Mouse (Mus musculus): ENCODE data around the gene Gosr2. TPM values are rescaled to one million over a fixed set of nuclear protein-coding genes. Genes with fewer than 3 reads are reported as not detected.

Gene Gosr2
- polyA plus RNA-seq, 1 experiment: 73.9 TPM

DNA sequence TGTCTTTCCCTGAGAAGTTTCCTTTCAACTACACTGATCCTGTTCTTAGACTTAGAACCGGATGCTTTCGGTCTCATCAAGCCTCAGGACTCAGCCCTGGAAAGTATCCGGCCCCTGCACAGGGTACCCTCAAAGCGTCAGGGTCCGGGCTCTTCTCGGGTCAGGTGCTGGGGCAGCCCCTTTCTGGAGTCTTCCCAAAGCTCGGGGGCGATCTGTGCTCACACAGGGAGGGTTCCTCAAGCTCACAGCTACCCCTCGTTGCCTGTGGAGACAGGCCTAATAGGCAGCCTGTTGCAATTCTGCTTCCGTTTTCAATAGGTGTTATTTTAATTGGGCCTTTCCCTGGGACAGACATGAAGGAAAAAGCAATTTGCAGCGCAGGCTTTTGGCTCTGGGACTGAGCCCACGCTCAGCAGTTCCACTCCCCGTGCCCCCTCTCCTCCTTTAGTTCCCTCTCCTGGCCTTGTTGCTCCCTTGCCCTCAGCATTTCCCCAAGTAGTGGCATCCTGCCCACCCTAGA lies 30.7 kb downstream of the Gosr2 start:
- TF ChIP-seq MAX (IDR thresholded peaks at IDR 0.05; ENCODE audit: low read depth) (no peak), POLR2A (IDR thresholded peaks at IDR 0.05; ENCODE audit: insufficient read length, low read depth) (no peak), MYOG (IDR thresholded peaks at IDR 0.05; ENCODE audit: control insufficient read depth in 1 of 3, insufficient read depth in 1 of 3, insufficient read length in 2 of 3, low read depth in 2 of 3) (no peak), USF1 (IDR thresholded peaks at IDR 0.05; ENCODE audit: low read depth) (no peak), SRF (IDR thresholded peaks at IDR 0.05; ENCODE audit: control insufficient read depth, insufficient read length, low read depth) (no peak), TCF3 (IDR thresholded peaks at IDR 0.05; ENCODE audit: insufficient read length, low read depth) (no peak), REST (IDR thresholded peaks at IDR 0.05; ENCODE audit: insufficient read depth, insufficient read length) (no peak), MYOD1 (IDR thresholded peaks at IDR 0.05; ENCODE audit: control insufficient read depth in 1 of 3, insufficient read length in 2 of 3, low read depth in 2 of 3) (no peak), POLR2AphosphoS2 (IDR thresholded peaks at IDR 0.05; ENCODE audit: insufficient read length, low read depth) (no peak), CEBPB (IDR thresholded peaks at IDR 0.05; ENCODE audit: insufficient read depth, poor library complexity, severe bottlenecking) (no peak), TCF12 (IDR thresholded peaks at IDR 0.05; ENCODE audit: insufficient read depth, poor library complexity, severe bottlenecking) (no peak), E2F4 (IDR thresholded peaks at IDR 0.05; ENCODE audit: insufficient read depth) (no peak)
- Histone ChIP-seq H3K4me3 (no peak overlapping the region), H3ac (ENCODE audit: control insufficient read depth, insufficient read length) (no peak overlapping the region), H3K4me2 (ENCODE audit: low read depth) (no peak overlapping the region), H3K27me3 (ENCODE audit: control insufficient read depth, insufficient read depth, insufficient read length) (peaks cover 28% of the 10 kb centered on the region), H3K36me3 (ENCODE audit: control insufficient read depth, insufficient read depth) (peaks cover 2% of the 10 kb centered on the region), H3K79me2 (ENCODE audit: control insufficient read depth, insufficient read depth) (no peaks in the 10 kb centered on the region)

DNA sequence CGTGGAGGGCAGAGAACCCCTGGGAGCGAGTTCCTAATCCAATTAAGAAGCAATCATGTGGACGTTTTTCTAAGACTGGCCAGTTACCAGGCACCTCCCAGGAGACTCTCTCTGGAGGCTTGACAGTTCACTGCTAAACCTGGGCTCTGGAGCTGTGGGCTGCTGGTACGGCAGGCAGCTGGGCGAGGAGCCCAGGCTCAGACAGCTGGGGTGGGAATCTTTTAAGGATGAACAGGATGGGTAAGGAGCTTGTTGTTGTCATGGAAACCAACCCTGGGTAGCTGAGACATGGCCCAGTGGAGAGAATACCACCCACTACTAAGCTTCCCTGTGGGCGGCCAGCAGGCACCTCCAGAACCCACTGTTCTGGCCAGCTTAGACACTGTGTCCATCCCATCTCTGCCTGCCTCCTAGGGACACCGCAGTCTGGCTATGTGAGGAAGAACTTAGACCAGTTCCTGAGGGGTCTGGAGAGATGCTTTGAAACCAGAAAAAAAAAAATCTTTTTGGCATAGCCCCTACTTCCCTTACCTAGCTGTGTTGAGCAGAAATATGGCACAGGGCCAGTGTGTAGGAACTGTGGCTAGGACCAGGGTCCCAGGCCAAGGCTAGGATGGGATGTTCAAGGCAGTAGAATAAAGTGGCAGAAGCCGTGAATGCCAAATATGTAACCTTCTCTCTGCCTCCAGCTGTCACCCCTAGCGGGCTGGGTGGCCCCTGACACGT lies 31.4 kb downstream of the Gosr2 start:
- no peaks in the 10 kb centered on the region for H3K36me3 ChIP-seq (ENCODE audit: control insufficient read depth, insufficient read depth)
- no peaks in the 10 kb centered on the region for H3K79me2 ChIP-seq (ENCODE audit: control insufficient read depth, insufficient read depth)
- H3K27me3 ChIP-seq (ENCODE audit: control insufficient read depth, insufficient read depth, insufficient read length): peaks cover 29% of the 10 kb centered on the region
- no peak overlapping the region for H3K4me2 ChIP-seq (ENCODE audit: low read depth)
- no peak overlapping the region for H3K4me3 ChIP-seq
- TF ChIP-seq REST (IDR thresholded peaks at IDR 0.05; ENCODE audit: insufficient read depth, insufficient read length) (no peak), E2F4 (IDR thresholded peaks at IDR 0.05; ENCODE audit: insufficient read depth) (no peak), MAX (IDR thresholded peaks at IDR 0.05; ENCODE audit: low read depth) (no peak), MYOG (IDR thresholded peaks at IDR 0.05; ENCODE audit: control insufficient read depth in 1 of 3, insufficient read depth in 1 of 3, insufficient read length in 2 of 3, low read depth in 2 of 3) (no peak)
- H3ac ChIP-seq (ENCODE audit: control insufficient read depth, insufficient read length): no peak overlapping the region

DNA sequence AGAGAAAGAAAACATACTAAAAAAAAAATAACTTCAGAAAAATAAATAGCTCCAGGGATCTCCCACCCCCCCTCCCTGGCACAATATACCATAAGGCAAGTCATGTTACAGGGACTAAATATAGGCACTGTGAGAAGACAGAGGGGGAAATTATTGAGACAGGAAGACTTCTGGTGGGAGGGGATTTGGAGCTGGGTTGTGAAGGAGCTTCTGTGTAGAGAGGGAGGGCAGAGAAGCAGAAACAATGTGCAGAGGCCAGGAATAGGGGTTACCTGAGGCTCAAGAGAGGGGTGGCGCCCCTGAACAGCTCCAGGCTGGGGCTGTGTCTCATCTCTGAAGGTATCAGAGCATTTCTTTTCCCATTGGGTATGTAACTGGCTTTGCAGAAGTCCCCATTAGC lies 32.0 kb downstream of the Gosr2 start:
- Histone ChIP-seq H3K4me2 (ENCODE audit: low read depth) (no peak overlapping the region), H3K79me2 (ENCODE audit: control insufficient read depth, insufficient read depth) (no peaks in the 10 kb centered on the region), H3K36me3 (ENCODE audit: control insufficient read depth, insufficient read depth) (no peaks in the 10 kb centered on the region), H3K4me3 (no peak overlapping the region), H3ac (ENCODE audit: control insufficient read depth, insufficient read length) (no peak overlapping the region), H3K27me3 (ENCODE audit: control insufficient read depth, insufficient read depth, insufficient read length) (peaks cover 35% of the 10 kb centered on the region)
- TF ChIP-seq TCF3 (IDR thresholded peaks at IDR 0.05; ENCODE audit: insufficient read length, low read depth): no peak
- TF ChIP-seq CEBPB (IDR thresholded peaks at IDR 0.05; ENCODE audit: insufficient read depth, poor library complexity, severe bottlenecking): no peak
- no peak for TF ChIP-seq E2F4 (IDR thresholded peaks at IDR 0.05; ENCODE audit: insufficient read depth)
- no peak for TF ChIP-seq MYOD1 (IDR thresholded peaks at IDR 0.05; ENCODE audit: control insufficient read depth in 1 of 3, insufficient read length in 2 of 3, low read depth in 2 of 3)
- TF ChIP-seq TCF12 (IDR thresholded peaks at IDR 0.05; ENCODE audit: insufficient read depth, poor library complexity, severe bottlenecking): no peak
- no peak for TF ChIP-seq USF1 (IDR thresholded peaks at IDR 0.05; ENCODE audit: low read depth)
- TF ChIP-seq SRF (IDR thresholded peaks at IDR 0.05; ENCODE audit: control insufficient read depth, insufficient read length, low read depth): no peak
- no peak for TF ChIP-seq REST (IDR thresholded peaks at IDR 0.05; ENCODE audit: insufficient read depth, insufficient read length)
- TF ChIP-seq MAX (IDR thresholded peaks at IDR 0.05; ENCODE audit: low read depth): no peak
- no peak for TF ChIP-seq POLR2A (IDR thresholded peaks at IDR 0.05; ENCODE audit: insufficient read length, low read depth)
- TF ChIP-seq MYOG (IDR thresholded peaks at IDR 0.05; ENCODE audit: control insufficient read depth in 1 of 3, insufficient read depth in 1 of 3, insufficient read length in 2 of 3, low read depth in 2 of 3): no peak
- no peak for TF ChIP-seq POLR2AphosphoS2 (IDR thresholded peaks at IDR 0.05; ENCODE audit: insufficient read length, low read depth)

DNA sequence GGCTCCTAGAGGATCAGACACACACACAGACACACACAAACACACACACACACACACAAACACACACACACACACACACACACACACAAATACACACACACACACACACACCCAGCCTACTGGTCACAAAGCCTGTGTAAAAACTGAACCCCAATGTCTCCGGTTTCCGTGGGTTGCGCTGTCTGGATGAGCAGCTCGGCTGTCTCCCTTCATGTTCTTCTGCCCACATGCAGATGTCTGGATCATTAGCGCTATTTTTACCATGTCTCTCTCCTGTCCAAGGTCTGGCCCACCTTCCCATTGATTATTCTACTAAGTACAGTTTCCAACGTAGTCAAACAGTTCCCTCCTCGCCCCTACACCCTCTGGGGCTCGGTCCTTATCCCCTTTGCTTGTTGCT lies 34.6 kb downstream of the Gosr2 start:
- Histone ChIP-seq H3K4me3 (no peak overlapping the region), H3K79me2 (ENCODE audit: control insufficient read depth, insufficient read depth) (no peaks in the 10 kb centered on the region), H3K4me2 (ENCODE audit: low read depth) (no peak overlapping the region), H3K27me3 (ENCODE audit: control insufficient read depth, insufficient read depth, insufficient read length) (peaks cover 51% of the 10 kb centered on the region), H3K36me3 (ENCODE audit: control insufficient read depth, insufficient read depth) (no peaks in the 10 kb centered on the region), H3ac (ENCODE audit: control insufficient read depth, insufficient read length) (no peak overlapping the region)
- TF ChIP-seq MYOG (IDR thresholded peaks at IDR 0.05; ENCODE audit: control insufficient read depth in 1 of 3, insufficient read depth in 1 of 3, insufficient read length in 2 of 3, low read depth in 2 of 3) (no peak), USF1 (IDR thresholded peaks at IDR 0.05; ENCODE audit: low read depth) (no peak), REST (IDR thresholded peaks at IDR 0.05; ENCODE audit: insufficient read depth, insufficient read length) (no peak), SRF (IDR thresholded peaks at IDR 0.05; ENCODE audit: control insufficient read depth, insufficient read length, low read depth) (no peak), POLR2AphosphoS2 (IDR thresholded peaks at IDR 0.05; ENCODE audit: insufficient read length, low read depth) (no peak), E2F4 (IDR thresholded peaks at IDR 0.05; ENCODE audit: insufficient read depth) (no peak), TCF12 (IDR thresholded peaks at IDR 0.05; ENCODE audit: insufficient read depth, poor library complexity, severe bottlenecking) (no peak), CEBPB (IDR thresholded peaks at IDR 0.05; ENCODE audit: insufficient read depth, poor library complexity, severe bottlenecking) (no peak), MYOD1 (IDR thresholded peaks at IDR 0.05; ENCODE audit: control insufficient read depth in 1 of 3, insufficient read length in 2 of 3, low read depth in 2 of 3) (no peak), TCF3 (IDR thresholded peaks at IDR 0.05; ENCODE audit: insufficient read length, low read depth) (no peak), POLR2A (IDR thresholded peaks at IDR 0.05; ENCODE audit: insufficient read length, low read depth) (no peak), MAX (IDR thresholded peaks at IDR 0.05; ENCODE audit: low read depth) (no peak)

Measured in myocyte (in vitro differentiated cells).